Mouse (Mus musculus): ENCODE results near the gene Gm8220. TPM values are rescaled to one million over a fixed set of nuclear protein-coding genes. Genes with fewer than 3 reads are reported as not detected.
"Not testable (repeated sequence)": the region's sequence is repeated elsewhere in the genome, so short reads cannot be mapped to it uniquely, and the experiment has no call there.

The Gm8220 gene
- not detected in 2 replicates for polyA plus RNA-seq (2015; fragmentation: Nextera tagmentation; extraction: Ambion mirVana)

GRCm38 (mm10) chr14:44285280-44285679 is at the start of gene Gm8220:
Gene Gm8220 (plus strand): TSS chr14:44285580.
- H3K4me3 ChIP-seq (replicated peaks); ATAC-seq (ENCODE audit: insufficient read depth); H3K36me3 ChIP-seq (replicated peaks); H3K27me3 ChIP-seq; H3K4me1 ChIP-seq (replicated peaks); H3K27ac ChIP-seq (replicated peaks); H3K4me2 ChIP-seq; H3K9ac ChIP-seq; H3K9me3 ChIP-seq (replicated peaks): not testable (repeated sequence)
- WGBS (ENCODE audit: insufficient replicate concordance) = 68% methylated on average over 2 of the region's 2 CpGs

GRCm38 (mm10) chr14:44248039-44248438 is 37.3 kb upstream of the Gm8220 start:
- H3K9ac ChIP-seq = no peak overlapping the region
- no peak for ATAC-seq (ENCODE audit: insufficient read depth)
- H3K4me1 ChIP-seq (replicated peaks) = no peaks in the 10 kb centered on the region
- WGBS (ENCODE audit: insufficient replicate concordance) = 75% methylated on average over 16 of the region's 16 CpGs
- no peak overlapping the region for H3K4me3 ChIP-seq (replicated peaks)
- H3K9me3 ChIP-seq (replicated peaks) = 0 out of 2 replicates have a peak, but pooled peaks cover 4% of the 10 kb centered on the region
- no peak overlapping the region for H3K4me2 ChIP-seq
- no peaks in the 10 kb centered on the region for H3K27me3 ChIP-seq
- no peaks in the 10 kb centered on the region for H3K36me3 ChIP-seq (replicated peaks)
- H3K27ac ChIP-seq (replicated peaks) = no peak overlapping the region

DNA sequence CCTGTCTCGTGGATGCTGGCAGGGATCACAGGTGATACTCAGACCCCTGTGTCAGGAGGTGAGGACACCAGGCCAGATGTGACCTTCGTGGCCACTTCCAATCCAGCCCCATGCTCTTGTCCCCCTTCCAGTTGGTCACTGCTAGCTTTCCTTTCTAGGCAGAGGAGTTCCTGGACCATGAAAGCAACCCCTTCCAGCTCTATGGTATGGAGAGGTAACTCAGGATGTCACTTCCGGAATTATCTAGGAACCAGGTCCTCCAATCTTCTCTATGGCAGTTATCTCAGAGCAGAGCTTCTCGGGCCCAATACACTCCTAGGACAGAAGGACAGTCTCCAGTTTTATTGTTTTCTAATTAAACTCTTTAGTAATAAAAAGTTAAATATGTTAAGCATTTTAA is 26.7 kb downstream of the Gm8220 start:
- not testable (repeated sequence) for H3K36me3 ChIP-seq (replicated peaks); H3K27me3 ChIP-seq; H3K4me3 ChIP-seq (replicated peaks); H3K9me3 ChIP-seq (replicated peaks); H3K27ac ChIP-seq (replicated peaks); H3K4me1 ChIP-seq (replicated peaks); ATAC-seq (ENCODE audit: insufficient read depth); H3K4me2 ChIP-seq; H3K9ac ChIP-seq
- WGBS (ENCODE audit: insufficient replicate concordance) = 50% methylated on average over 4 of the region's 4 CpGs

- ATAC-seq (ENCODE audit: insufficient read depth); H3K27ac ChIP-seq (replicated peaks); H3K4me3 ChIP-seq (replicated peaks); H3K4me1 ChIP-seq (replicated peaks); H3K9ac ChIP-seq; H3K4me2 ChIP-seq; H3K27me3 ChIP-seq; H3K9me3 ChIP-seq (replicated peaks); H3K36me3 ChIP-seq (replicated peaks): not testable (repeated sequence)
- 43% methylated on average over 1 of the region's 2 CpGs for WGBS (ENCODE audit: insufficient replicate concordance)
Measured at GRCm38 (mm10) chr14:44338484-44338883, 53.1 kb downstream of the Gm8220 start, which contains the start of gene Gm5930. Gene Gm5930 (minus strand): TSS chr14:44338584.

Other genes starting within 250 kb of the Gm8220 start
- gene Ear2, start 182.9 kb upstream of the Gm8220 start, polyA plus RNA-seq (2015; fragmentation: Nextera tagmentation; extraction: Ambion mirVana) = 14.2 and 20.2 TPM in 2 replicates
- not detected in 2 replicates for gene Gm3327, start 161.7 kb upstream of the Gm8220 start, polyA plus RNA-seq (2015; fragmentation: Nextera tagmentation; extraction: Ambion mirVana)
- not detected in 2 replicates for gene Gm8212, start 87.9 kb upstream of the Gm8220 start, polyA plus RNA-seq (2015; fragmentation: Nextera tagmentation; extraction: Ambion mirVana)
- gene 4930503E14Rik, start 72.3 kb upstream of the Gm8220 start, polyA plus RNA-seq (2015; fragmentation: Nextera tagmentation; extraction: Ambion mirVana) = not detected in 2 replicates
- not detected in 2 replicates for gene Gm5930, start 53.0 kb downstream of the Gm8220 start, polyA plus RNA-seq (2015; fragmentation: Nextera tagmentation; extraction: Ambion mirVana)
- gene Gm8229, start 79.8 kb downstream of the Gm8220 start, polyA plus RNA-seq (2015; fragmentation: Nextera tagmentation; extraction: Ambion mirVana) = not detected in 2 replicates
- not detected in 2 replicates for gene Gm3371, start 125.1 kb downstream of the Gm8220 start, polyA plus RNA-seq (2015; fragmentation: Nextera tagmentation; extraction: Ambion mirVana)
- gene Gm8232, start 148.1 kb downstream of the Gm8220 start, polyA plus RNA-seq (2015; fragmentation: Nextera tagmentation; extraction: Ambion mirVana) = not detected in 2 replicates
- gene BC061237, start 206.9 kb downstream of the Gm8220 start, polyA plus RNA-seq (2015; fragmentation: Nextera tagmentation; extraction: Ambion mirVana) = not detected in 2 replicates
- not detected in 2 replicates for gene Gm17093, start 232.7 kb downstream of the Gm8220 start, polyA plus RNA-seq (2015; fragmentation: Nextera tagmentation; extraction: Ambion mirVana)

Data from liver, embryonic 15.5 days (tissue).